In genomic region chr10:21195597-21195996, GRCm38 (mm10) we compare ENCODE assay signal across 21 mouse cellular contexts. TPM values are rescaled to one million over a fixed set of nuclear protein-coding genes. Genes with fewer than 3 reads are reported as not detected.
A peak's percentile ranks its signal among the peaks of the same experiment; 100 is the strongest.
DNase-seq lines count a peak whose midpoint lies in the region; ATAC-seq and TF ChIP-seq lines count a peak whose summit lies in the region.
"Had no signal": no experiment of that assay in that cellular context is flagged by ENCODE, and none has a peak within 500 bp of the region (broad histone marks: within the 10 kb centered on the region; RNA-seq: fewer than 3 reads in every experiment).

No protein-coding gene starts in this region.

- no peak for TF ChIP-seq CTCF in kidney, postnatal 0 days (IDR thresholded peaks at IDR 0.05; ENCODE audit: low read depth)
- no peak for TF ChIP-seq CTCF in thymus, adult 2 months (IDR thresholded peaks at IDR 0.05; ENCODE audit: borderline replicate concordance, control insufficient read depth, extremely low read depth, insufficient read depth, low read length, poor library complexity)

- no peak overlapping the region for H3K4me2 ChIP-seq in kidney, postnatal 0 days (ENCODE audit: low read length)
- H3K4me2 ChIP-seq: heart, embryonic 12.5 days; hindbrain, embryonic 12.5 days; limb, embryonic 12.5 days had no signal

- no peaks in the 10 kb centered on the region for H3K27me3 ChIP-seq in kidney, postnatal 0 days (ENCODE audit: insufficient read depth, low read length)
- H3K27me3 ChIP-seq in thymus, adult 2 months (ENCODE audit: control insufficient read depth, insufficient read depth, low read length), result no peaks in the 10 kb centered on the region
- H3K27me3 ChIP-seq: heart, embryonic 12.5 days; hindbrain, embryonic 12.5 days had no signal

- TF ChIP-seq POLR2A in thymus, adult 2 months (IDR thresholded peaks at IDR 0.05; ENCODE audit: control insufficient read depth, extremely low read depth, insufficient read depth, low read length, poor library complexity), result no peak

- ATAC-seq in kidney, postnatal 0 days (replicated peaks; ENCODE audit: low FRiP score, low read depth), result no peak
- ATAC-seq: forebrain, embryonic 16.5 days had no signal

- no peaks in the 10 kb centered on the region for H3K9me3 ChIP-seq in kidney, postnatal 0 days (replicated peaks; ENCODE audit: low read length)

- no peaks in the 10 kb centered on the region for H3K4me1 ChIP-seq in kidney, postnatal 0 days (replicated peaks; ENCODE audit: insufficient read depth, low read length)
- H3K4me1 ChIP-seq in thymus, adult 2 months (replicated peaks; ENCODE audit: control insufficient read depth, insufficient read depth, low read length), result peaks cover 48% of the 10 kb centered on the region
- H3K4me1 ChIP-seq: hindbrain, embryonic 12.5 days had no signal

- no peak overlapping the region for H3K27ac ChIP-seq in kidney, postnatal 0 days
- H3K27ac ChIP-seq in thymus, adult 2 months (ENCODE audit: control insufficient read depth, insufficient read depth, low read length), result 0 out of 2 replicates have a peak overlapping the region, but pooled peaks have one; percentile 31
- H3K27ac ChIP-seq: hindbrain, embryonic 12.5 days; left cerebral cortex, adult 2 months; limb, embryonic 12.5 days; stomach, postnatal 0 days had no signal

- H3K36me3 ChIP-seq in kidney, postnatal 0 days (ENCODE audit: insufficient read depth, low read length), result no peaks in the 10 kb centered on the region
- H3K36me3 ChIP-seq in thymus, adult 2 months (ENCODE audit: control insufficient read depth, insufficient read depth, low read length), result no peaks in the 10 kb centered on the region
- H3K36me3 ChIP-seq: heart, embryonic 12.5 days; hindbrain, embryonic 12.5 days; limb, embryonic 12.5 days had no signal

- H3K4me3 ChIP-seq in kidney, postnatal 0 days (replicated peaks; ENCODE audit: low read depth, low read length), result no peak overlapping the region
- H3K4me3 ChIP-seq in thymus, adult 2 months (ENCODE audit: control insufficient read depth, insufficient read depth, low read length), result no peak overlapping the region
- H3K4me3 ChIP-seq: heart, embryonic 12.5 days; hindbrain, embryonic 12.5 days; left cerebral cortex, adult 2 months; limb, embryonic 12.5 days had no signal

- H3K9ac ChIP-seq in kidney, postnatal 0 days (ENCODE audit: low read depth, low read length), result no peak overlapping the region
- H3K9ac ChIP-seq: heart, embryonic 12.5 days; hindbrain, embryonic 12.5 days; limb, embryonic 12.5 days had no signal

- WGBS in kidney, postnatal 0 days, result 19% methylated on average over 8 of the region's 8 CpGs
- 83% methylated on average over 8 of the region's 8 CpGs for WGBS in thymus, adult 2 months

- DNase-seq in kidney, postnatal 0 days (ENCODE audit: low spot score), result peak; percentile 5
- no peak for DNase-seq in kidney, adult 11 months
- DNase-seq in thymus, adult 2 months, result no peak
- DNase-seq in thymus, adult 18-20 months, result no peak
- DNase-seq in hindlimb bud, embryonic 11.5 days (ENCODE audit: extremely low spot score, low read depth, low spot score), result peak; percentile 33
- peak; percentile 19 for DNase-seq in mesoderm, embryonic 11.5 days (ENCODE audit: low read depth, low spot score)
- no peak for DNase-seq in lung, postnatal 14 days
- DNase-seq: cerebellum, adult 2 months; cerebellum, postnatal 36 days; gastrocnemius, postnatal 36 days; heart, postnatal 14 days; kidney, postnatal 4 days; layer of hippocampus, adult 9-11 months; retina, postnatal 1 day; thymus, postnatal 36 days had no signal

RNA-seq across cellular contexts. Expression of gene Myb, which starts 34.8 kb away (rescaled TPM):
- polyA plus RNA-seq in kidney, postnatal 0 days (2015; fragmentation: Nextera tagmentation; extraction: Ambion mirVana), result 2.2 and 2.7 TPM in 2 replicates
- 318 and 334 TPM in 2 replicates for polyA plus RNA-seq in thymus, adult 2 months (2012; rRNA removed)

Comparison
In these comparisons a context has a peak if more than half of its experiments do, and no peak if none do; other contexts are left out.
1. DNase-seq: peak in kidney, postnatal 0 days (single experiment), hindlimb bud, embryonic 11.5 days (single experiment) and mesoderm, embryonic 11.5 days (single experiment); none in kidney, adult 11 months (single experiment), thymus, adult 2 months (single experiment), thymus, adult 18-20 months (0 of 2) and lung, postnatal 14 days (single experiment).
2. RNA of gene Myb, which starts 34.8 kb away (polyA plus RNA-seq): 318 to 334 TPM in thymus, adult 2 months; 2.2 to 2.7 TPM in kidney, postnatal 0 days; every median in the first group is over 10 times any median in the second.